Mouse (Mus musculus): Measurements from ENCODE around the gene Scamp3.
A peak's percentile ranks its signal among the peaks of the same experiment; 100 is the strongest.
"Not testable (repeated sequence)": the region's sequence is repeated elsewhere in the genome, so short reads cannot be mapped to it uniquely, and the experiment has no call there.

The Scamp3 gene

GRCm38 (mm10) chr3:89195979-89196877 lies 19.0 kb downstream of the Scamp3 start:
- DNase-seq (ENCODE audit: low read depth) = peak; percentile 98

DNA sequence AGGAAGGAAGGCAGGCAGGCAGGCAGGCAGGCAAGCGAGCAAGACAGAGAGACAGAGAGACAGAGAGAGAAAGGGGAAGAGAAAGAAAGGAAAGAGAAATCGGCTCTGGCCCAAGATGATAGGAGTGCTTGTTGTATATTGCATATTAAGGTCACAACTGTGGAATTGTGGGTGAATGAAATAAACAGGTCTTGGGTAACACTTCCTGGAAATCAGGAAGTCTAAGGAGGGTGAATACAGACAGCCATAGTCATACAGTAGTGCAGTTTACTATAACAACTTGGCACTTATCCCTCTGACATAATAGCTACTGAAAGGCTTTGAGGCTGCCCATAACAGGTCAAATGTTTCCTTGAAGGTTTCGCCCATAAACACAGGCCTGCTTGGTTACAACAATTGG lies 22.6 kb downstream of the Scamp3 start:
- DNase-seq (ENCODE audit: low read depth) = peak; percentile 15

GRCm38 (mm10) chr3:89202253-89203141 lies 25.2 kb downstream of the Scamp3 start, which contains the start of gene Gba:
Gene Gba (plus strand): TSS chr3:89202928.
- DNase-seq (ENCODE audit: low read depth) = peak; percentile 97

DNA sequence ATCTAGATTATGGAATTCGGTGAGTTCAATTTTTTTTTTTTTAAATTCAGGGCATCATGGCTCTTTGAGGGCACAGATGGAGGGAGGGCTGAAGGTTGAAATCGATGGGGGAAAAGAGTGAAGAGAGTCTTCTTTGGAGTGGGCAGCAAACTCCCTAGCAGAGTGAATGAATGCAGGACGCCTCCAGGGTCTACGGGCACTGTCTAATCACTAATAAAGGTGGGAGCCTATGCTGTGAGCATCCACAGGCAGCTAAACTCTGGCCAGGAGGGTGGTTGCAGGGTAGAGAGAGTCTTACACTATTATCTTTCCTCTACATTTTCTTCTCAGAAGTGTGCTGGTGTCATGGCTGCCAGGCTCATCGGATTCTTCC lies 25.9 kb downstream of the Scamp3 start:
- DNase-seq (ENCODE audit: low read depth) = peak; percentile 18

GRCm38 (mm10) chr3:89206079-89206478 lies 28.8 kb downstream of the Scamp3 start:
- no peak for DNase-seq (ENCODE audit: low read depth)

DNA sequence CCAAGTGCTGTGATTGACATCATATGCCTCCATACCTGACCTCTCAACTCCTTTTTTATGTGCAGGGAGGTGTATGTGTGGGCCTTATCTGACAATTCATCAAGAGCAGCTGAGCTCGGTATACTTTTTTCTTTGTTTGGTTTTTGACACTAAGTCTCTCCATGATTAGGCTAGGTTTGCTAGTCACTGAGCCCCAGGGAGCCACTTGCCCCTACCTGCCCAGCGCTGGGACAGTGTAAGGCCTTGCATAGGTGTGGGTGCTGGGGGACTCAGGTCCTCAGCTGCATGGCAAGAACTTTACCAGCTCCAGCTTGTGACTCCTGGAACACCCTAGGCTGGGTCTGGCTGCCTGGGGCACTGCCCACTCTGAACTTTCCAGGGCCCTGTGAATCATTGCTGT lies 29.4 kb downstream of the Scamp3 start:
- no peak for DNase-seq (ENCODE audit: low read depth)

- no peak for DNase-seq (ENCODE audit: low read depth)
Observed at GRCm38 (mm10) chr3:89208075-89208657, 30.9 kb downstream of the Scamp3 start.

DNA sequence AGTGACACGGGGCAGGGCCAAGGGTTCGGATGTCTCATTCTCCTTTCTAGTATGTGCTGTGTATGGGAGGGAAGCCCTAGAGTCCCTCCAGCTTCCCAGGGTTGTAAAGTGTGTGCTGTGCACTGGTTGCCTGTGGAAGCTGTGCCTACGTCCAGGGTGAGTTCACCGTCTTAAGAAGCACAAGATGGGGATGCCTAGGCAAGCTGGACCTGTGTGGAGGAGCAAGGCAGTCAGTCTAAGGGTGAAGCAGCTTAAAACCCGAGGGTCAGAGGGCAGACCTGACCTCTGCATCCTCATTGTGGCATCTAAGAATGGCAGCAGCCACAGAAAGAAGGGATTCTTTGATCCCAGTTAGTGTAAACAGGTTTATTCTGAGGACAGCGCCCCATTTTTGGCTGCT lies 31.5 kb downstream of the Scamp3 start:
- no peak for DNase-seq (ENCODE audit: low read depth)

DNA sequence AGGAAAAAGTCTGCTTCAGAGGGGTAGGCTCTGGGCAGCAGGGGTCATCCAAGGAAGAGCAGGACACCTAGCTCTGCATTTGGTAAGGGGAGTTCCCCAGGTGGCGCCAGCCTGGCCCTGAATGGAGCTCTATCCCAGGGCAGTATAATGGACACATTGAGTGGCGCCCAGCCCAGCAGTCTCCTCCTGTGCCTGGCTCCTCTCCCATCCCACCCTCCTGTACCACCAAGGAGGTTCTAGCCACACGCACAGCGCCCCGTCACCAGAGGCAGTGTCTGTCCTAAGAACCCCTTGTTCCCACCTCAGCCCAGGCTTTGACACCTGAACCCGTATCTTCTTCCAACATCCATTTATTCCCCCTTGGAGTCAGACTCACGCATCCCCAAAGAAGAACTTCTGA lies 32.5 kb downstream of the Scamp3 start:
- DNase-seq (ENCODE audit: low read depth) = no peak

GRCm38 (mm10) chr3:89210162-89210561 lies 32.9 kb downstream of the Scamp3 start:
- no peak for DNase-seq (ENCODE audit: low read depth)

- DNase-seq (ENCODE audit: low read depth) = peak; percentile 21
Observed at GRCm38 (mm10) chr3:89210731-89211130, 33.5 kb downstream of the Scamp3 start.

- DNase-seq (ENCODE audit: low read depth) = peak; percentile 97
Observed at GRCm38 (mm10) chr3:89213803-89214530, 36.7 kb downstream of the Scamp3 start.

DNA sequence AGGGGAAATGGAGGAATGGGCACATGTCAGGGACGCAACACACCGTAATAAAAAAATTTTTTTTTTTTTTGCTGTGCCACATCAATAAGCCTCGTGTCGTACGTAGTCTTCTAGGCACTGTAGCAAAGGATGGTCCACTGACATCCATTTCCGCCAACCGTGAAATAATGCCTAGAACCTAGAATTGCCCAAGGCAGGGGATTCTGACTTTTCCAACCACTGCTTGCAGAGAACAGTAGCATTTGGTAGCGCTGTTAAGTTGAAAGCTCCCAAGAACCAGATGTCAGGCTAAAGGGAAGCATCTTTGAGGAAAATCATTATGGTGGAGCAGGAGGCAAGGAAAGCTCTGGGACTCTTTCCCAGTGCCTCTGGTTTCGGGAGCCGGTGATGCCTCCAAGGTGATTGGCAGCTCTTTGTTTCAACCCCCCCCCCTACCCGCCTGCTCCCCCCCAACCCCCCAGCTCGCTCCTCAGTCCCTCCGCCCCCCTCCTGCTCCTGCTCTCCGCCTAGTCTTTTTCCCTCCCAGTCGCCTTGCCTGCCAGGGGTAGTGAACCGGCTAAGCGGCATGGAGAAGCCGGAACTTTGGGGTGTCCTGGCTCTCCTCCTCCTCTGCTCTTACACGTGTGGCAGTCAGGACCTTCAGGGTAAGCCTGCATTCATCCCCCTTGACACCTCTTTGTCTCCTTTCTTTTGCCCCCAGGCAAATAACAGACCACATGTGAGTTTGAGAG lies 37.6 kb downstream of the Scamp3 start, which contains the start of gene Thbs3:
Thbs3 (plus strand) TSS at position 500 of the 731 bp plus-strand sequence.
- peak; percentile 76 for DNase-seq (ENCODE audit: low read depth)

DNA sequence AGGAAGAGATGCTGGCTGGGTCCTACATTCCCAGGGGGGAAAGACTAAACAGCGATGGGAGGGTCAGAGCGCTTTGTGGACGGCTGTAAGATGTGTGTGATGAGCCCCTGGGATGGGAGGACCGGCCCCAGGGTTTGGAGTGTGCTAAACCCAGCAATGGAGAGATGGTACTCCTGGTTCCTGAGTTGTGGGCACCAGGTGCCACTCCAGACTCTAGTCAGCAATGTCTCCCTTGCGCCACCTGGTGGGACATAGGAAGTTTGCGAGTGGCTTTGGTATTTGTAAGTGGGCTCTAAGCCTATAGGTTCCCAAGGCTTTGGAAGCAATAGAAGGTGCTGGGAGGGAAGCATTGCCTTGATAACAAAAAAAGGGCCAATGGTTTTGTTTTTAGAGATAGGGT lies 38.6 kb downstream of the Scamp3 start:
- peak; percentile 94 for DNase-seq (ENCODE audit: low read depth)

DNA sequence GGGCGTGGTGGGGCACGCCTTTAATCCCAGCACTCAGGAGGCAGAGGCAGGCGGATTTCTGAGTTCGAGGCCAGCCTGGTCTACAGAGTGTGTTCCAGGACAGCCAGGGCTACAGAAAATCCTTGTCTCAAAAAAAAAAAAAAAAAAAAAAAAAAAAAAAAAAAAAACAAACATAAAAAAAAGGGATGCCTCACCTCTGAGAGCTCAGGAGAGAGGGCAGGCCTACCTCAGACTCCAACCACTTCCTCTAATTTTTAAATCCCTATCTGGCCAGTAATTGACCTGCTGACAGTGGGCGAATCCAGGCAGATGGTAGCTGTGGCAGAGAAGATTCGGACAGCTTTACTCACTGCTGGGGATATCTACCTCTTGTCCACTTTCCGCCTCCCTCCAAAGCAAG lies 39.1 kb downstream of the Scamp3 start:
- DNase-seq (ENCODE audit: low read depth) = not testable (repeated sequence)

GRCm38 (mm10) chr3:89218271-89218670 lies 41.0 kb downstream of the Scamp3 start:
- DNase-seq (ENCODE audit: low read depth) = no peak

DNA sequence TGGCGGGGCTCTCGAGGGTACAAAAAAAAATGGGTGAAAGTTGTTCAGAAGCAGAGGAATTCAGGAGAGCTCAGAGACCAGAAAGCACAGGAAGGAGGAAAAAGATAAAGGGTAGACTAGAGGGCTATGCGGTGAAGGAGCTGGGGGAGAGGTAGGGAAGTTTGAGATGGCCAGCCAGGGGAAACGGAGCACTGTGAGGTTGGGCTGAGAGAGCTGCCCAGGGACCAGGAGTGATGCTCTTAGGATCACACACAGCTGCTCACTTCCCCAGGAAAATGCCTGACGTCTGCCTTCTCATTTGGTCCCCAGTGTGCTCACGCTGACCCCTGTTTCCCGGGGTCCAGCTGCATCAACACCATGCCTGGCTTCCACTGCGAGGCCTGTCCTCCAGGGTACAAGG lies 42.3 kb downstream of the Scamp3 start:
- DNase-seq (ENCODE audit: low read depth) = peak; percentile 50

DNA sequence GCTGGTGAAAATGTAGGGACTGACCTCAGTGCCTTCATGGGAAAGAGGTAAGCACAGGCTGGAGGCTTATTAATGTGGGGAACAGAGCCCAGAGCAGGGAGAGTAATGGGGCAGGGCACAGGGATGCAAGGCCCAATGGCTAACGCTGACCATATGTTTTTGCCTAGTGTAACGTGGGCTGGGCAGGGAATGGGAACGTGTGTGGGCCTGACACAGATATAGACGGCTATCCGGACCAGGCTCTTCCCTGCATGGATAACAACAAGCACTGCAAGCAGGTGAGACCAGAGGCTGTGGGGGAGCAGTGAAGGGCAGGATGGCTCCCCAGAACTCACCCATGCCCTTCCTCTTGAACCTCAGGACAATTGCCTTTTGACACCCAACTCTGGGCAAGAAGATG lies 43.9 kb downstream of the Scamp3 start:
- DNase-seq (ENCODE audit: low read depth) = no peak

GRCm38 (mm10) chr3:89224796-89225195 lies 47.5 kb downstream of the Scamp3 start:
- no peak for DNase-seq (ENCODE audit: low read depth)

GRCm38 (mm10) chr3:89225321-89225815 lies 48.1 kb downstream of the Scamp3 start:
- no peak for DNase-seq (ENCODE audit: low read depth)

GRCm38 (mm10) chr3:89225918-89226317 lies 48.6 kb downstream of the Scamp3 start:
- no peak for DNase-seq (ENCODE audit: low read depth)
